Mouse (Mus musculus) kidney, adult 2 months (tissue): ENCODE measurements around the gene Rex1bd. TPM values are rescaled to one million over a fixed set of nuclear protein-coding genes. Genes with fewer than 3 reads are reported as not detected.
A peak's percentile ranks its signal among the peaks of the same experiment; 100 is the strongest.

Experiments used
- DNase-seq: peaks from one replicate; pipeline ENCODE4 v3.0.0; 2021
- H3K27ac ChIP-seq: fragments of 200-500 bp; 2 replicates; pipeline ENCODE4 v1.5.1; 2012; ENCODE audit warnings: low read depth, low read length, control low read depth, inconsistent platforms; ENCODE audit not compliant: insufficient read depth
- H3K27me3 ChIP-seq: fragments of 200-500 bp; replicated peaks from 2 replicates; pipeline ENCODE4 v1.6.1; 2012; ENCODE audit warnings: mild to moderate bottlenecking, moderate library complexity, low read length, inconsistent platforms; ENCODE audit not compliant: control insufficient read depth, insufficient read depth
- H3K36me3 ChIP-seq: fragments of 200-500 bp; 2 replicates; pipeline ENCODE4 v1.6.1; 2012; ENCODE audit warnings: mild to moderate bottlenecking, moderate library complexity, low read length, inconsistent platforms; ENCODE audit not compliant: control insufficient read depth, insufficient read depth
- H3K4me1 ChIP-seq: fragments of 200-500 bp; 2 replicates; pipeline ENCODE4 v1.6.1; 2011; ENCODE audit warnings: low read length; ENCODE audit not compliant: control insufficient read depth, insufficient read depth
- H3K4me3 ChIP-seq: fragments of 200-500 bp; 2 replicates; pipeline ENCODE4 v1.5.1; 2011; ENCODE audit warnings: mild to moderate bottlenecking, low read depth, low read length, control low read depth; ENCODE audit not compliant: insufficient read depth
- CTCF ChIP-seq: fragments of 200-500 bp; conservative IDR thresholded peaks from 2 replicates; pipeline ENCODE4 v1.5.1; 2011; ENCODE audit warnings: low read depth, mild to moderate bottlenecking, control low read depth, low read length, moderate library complexity, mixed read lengths; ENCODE audit not compliant: insufficient read depth, insufficient read length
- POLR2A ChIP-seq: fragments of 200-500 bp; IDR thresholded peaks from one replicate; pipeline ENCODE4 v1.6.1; 2011; ENCODE audit warnings: low read depth, low read length, control low read depth
- WGBS: fragments of 180-500 bp; shearing (Covaris S2); methylation state at CpG from one replicate; pipeline ENCODE4 v1.1.7; 2018; 5-methylcytosine and 5-hydroxymethylcytosine counted together
- polyA plus RNA-seq: library from polyadenylated mRNA; depleted of rRNA; stranded (reverse); fragments of >200 nt; gene quantifications from 2 replicates; pipeline ENCODE4 v1.2.3, GENCODE M21; 2012

Rex1bd gene
- polyA plus RNA-seq, 1 experiment = 161 TPM

- Histone ChIP-seq H3K27ac (no peak overlapping the region), H3K27me3 (no peaks in the 10 kb centered on the region), H3K4me1 (peaks cover 10% of the 10 kb centered on the region; the same call in 1 of the 2 replicates), H3K36me3 (no peaks in the 10 kb centered on the region), H3K4me3 (no peak overlapping the region)
- TF ChIP-seq POLR2A = no peak
- no peak for TF ChIP-seq CTCF
- 32% methylated on average over 23 of the region's 23 CpGs for WGBS
- DNase-seq = no peak
Measured at GRCm38 (mm10) chr8:70501820-70502529, 4.6 kb downstream of the Rex1bd start.

- no peaks in the 10 kb centered on the region for H3K36me3 ChIP-seq
- no peak overlapping the region for H3K4me3 ChIP-seq
- H3K4me1 ChIP-seq = peaks cover 5% of the 10 kb centered on the region; the same call in 1 of the 2 replicates
- no peak for TF ChIP-seq POLR2A
- no peak for TF ChIP-seq CTCF
- H3K27me3 ChIP-seq = no peaks in the 10 kb centered on the region
- peak; percentile 51 for DNase-seq
- 13% methylated on average over 39 of the region's 39 CpGs for WGBS
- H3K27ac ChIP-seq = no peak overlapping the region
Measured at GRCm38 (mm10) chr8:70500386-70501301, 5.9 kb downstream of the Rex1bd start.

DNA sequence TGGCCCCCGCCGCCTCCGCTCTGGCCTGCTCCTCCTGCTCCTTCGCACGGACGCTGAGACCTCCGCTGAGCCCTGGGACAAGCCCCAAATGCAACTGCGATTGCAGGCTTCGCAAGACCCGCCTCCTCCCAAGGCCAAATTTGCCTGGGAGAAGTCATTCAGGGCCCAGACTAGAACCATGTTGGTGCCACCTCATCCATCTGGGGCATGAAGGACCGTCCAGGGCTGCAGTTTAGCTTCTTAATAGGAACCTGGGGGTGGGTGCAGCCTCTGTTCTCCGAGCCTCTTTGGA is 10.8 kb downstream of the Rex1bd start:
- Histone ChIP-seq H3K27ac (no peak overlapping the region), H3K4me3 (no peak overlapping the region), H3K4me1 (no peaks in the 10 kb centered on the region), H3K27me3 (peaks cover 9% of the 10 kb centered on the region; the same call in 1 of the 2 replicates), H3K36me3 (no peaks in the 10 kb centered on the region)
- no peak for TF ChIP-seq CTCF
- no peak for TF ChIP-seq POLR2A
- WGBS = 25% methylated on average over 12 of the region's 12 CpGs
- DNase-seq = no peak

DNA sequence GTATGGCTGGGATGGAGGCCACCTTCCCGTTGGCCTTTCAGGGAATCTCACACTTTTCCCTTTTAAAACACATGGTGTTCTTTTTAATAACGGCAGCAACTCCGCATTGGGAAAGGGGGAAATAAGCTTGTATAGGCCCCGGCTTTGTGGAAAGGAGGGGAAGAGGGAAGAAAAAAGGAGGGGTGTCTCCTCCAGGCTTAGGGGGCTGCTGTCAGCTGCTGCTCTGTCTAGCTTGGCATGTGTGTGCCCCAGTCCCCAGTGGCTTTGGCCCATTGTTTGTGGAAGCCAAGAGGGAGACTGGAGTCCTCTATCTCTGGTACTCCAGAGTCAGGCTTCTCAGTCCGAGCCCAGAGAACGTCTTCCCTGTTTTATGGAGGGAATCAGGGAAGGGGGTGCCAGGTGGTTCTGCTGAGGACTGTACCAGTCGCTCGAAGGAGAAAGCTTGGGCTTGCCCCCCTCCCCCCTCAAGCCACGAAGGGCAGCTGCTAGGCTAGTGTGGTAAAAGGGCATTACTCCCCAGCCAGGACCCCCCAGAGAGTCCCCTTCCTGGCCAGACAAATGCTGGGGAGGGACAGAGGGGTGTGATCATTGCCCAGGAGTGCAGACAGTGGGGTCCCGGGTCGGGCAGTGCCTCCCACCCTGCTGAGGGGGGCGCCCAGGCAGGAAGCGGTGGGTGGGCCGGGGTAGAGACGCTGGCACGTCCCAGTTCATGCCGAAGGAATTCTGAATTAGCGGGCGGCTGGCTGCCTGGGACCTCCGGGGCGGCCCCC is 11.4 kb downstream of the Rex1bd start:
- DNase-seq = no peak
- WGBS = 18% methylated on average over 21 of the region's 21 CpGs
- Histone ChIP-seq H3K4me3 (no peak overlapping the region), H3K27me3 (peaks cover 9% of the 10 kb centered on the region; the same call in 1 of the 2 replicates), H3K4me1 (no peaks in the 10 kb centered on the region), H3K36me3 (no peaks in the 10 kb centered on the region), H3K27ac (no peak overlapping the region)
- no peak for TF ChIP-seq POLR2A
- no peak for TF ChIP-seq CTCF

- H3K27me3 ChIP-seq = peaks cover 10% of the 10 kb centered on the region; the same call in 1 of the 2 replicates
- TF ChIP-seq CTCF (no peak), POLR2A (no peak)
- no peaks in the 10 kb centered on the region for H3K4me1 ChIP-seq
- H3K36me3 ChIP-seq = no peaks in the 10 kb centered on the region
- no peak overlapping the region for H3K27ac ChIP-seq
- no peak for DNase-seq
- no peak overlapping the region for H3K4me3 ChIP-seq
- WGBS = 8% methylated on average over 28 of the region's 28 CpGs
Measured at GRCm38 (mm10) chr8:70494416-70494945, 12.1 kb downstream of the Rex1bd start.

GRCm38 (mm10) chr8:70493692-70494415 is 12.7 kb downstream of the Rex1bd start:
- Histone ChIP-seq H3K36me3 (no peaks in the 10 kb centered on the region), H3K27ac (no peak overlapping the region), H3K27me3 (peaks cover 10% of the 10 kb centered on the region; the same call in 1 of the 2 replicates), H3K4me1 (no peaks in the 10 kb centered on the region), H3K4me3 (no peak overlapping the region)
- TF ChIP-seq CTCF = no peak
- no peak for TF ChIP-seq POLR2A
- DNase-seq = no peak
- whole genome bisulfite sequencing = 2% methylated on average over 45 of the region's 47 CpGs
